Mouse (Mus musculus) ZHBTc4 (cell line): ENCODE measurements around the gene Tmem109.
A peak's percentile ranks its signal among the peaks of the same experiment; 100 is the strongest.

ENCODE experiments used
- DNase-seq: peaks from one replicate; pipeline ENCODE4 v3.0.0-alpha.2; 2011; ENCODE audit warnings: low read depth, low spot score

Tmem109 gene

GRCm38 (mm10) chr19:10881426-10882154, at the start of gene Tmem109:
Gene Tmem109 (minus strand): TSS chr19:10882001.
- DNase-seq: peak; percentile 96

- no peak for DNase-seq
Observed at GRCm38 (mm10) chr19:10930641-10931040, 48.8 kb upstream of the Tmem109 start.

- DNase-seq: no peak
Observed at GRCm38 (mm10) chr19:10926666-10927065, 44.9 kb upstream of the Tmem109 start.

- DNase-seq: peak; percentile 23
Observed at GRCm38 (mm10) chr19:10926123-10926621, 44.4 kb upstream of the Tmem109 start.

- no peak for DNase-seq
Observed at GRCm38 (mm10) chr19:10924220-10924619, 42.4 kb upstream of the Tmem109 start.

- DNase-seq: no peak
Observed at GRCm38 (mm10) chr19:10921058-10921457, 39.3 kb upstream of the Tmem109 start.

GRCm38 (mm10) chr19:10920532-10920931, 38.7 kb upstream of the Tmem109 start, which contains the start of gene Zp1:
Gene Zp1 (minus strand): TSS chr19:10920632.
- DNase-seq: no peak

- DNase-seq: no peak
Observed at GRCm38 (mm10) chr19:10918321-10918991, 36.7 kb upstream of the Tmem109 start.

GRCm38 (mm10) chr19:10916506-10916905, 34.7 kb upstream of the Tmem109 start:
- no peak for DNase-seq

GRCm38 (mm10) chr19:10914870-10915269, 33.1 kb upstream of the Tmem109 start:
- no peak for DNase-seq

GRCm38 (mm10) chr19:10914291-10914690, 32.5 kb upstream of the Tmem109 start:
- no peak for DNase-seq

GRCm38 (mm10) chr19:10909087-10909721, 27.4 kb upstream of the Tmem109 start:
- DNase-seq: no peak

- peak; percentile 69 for DNase-seq
Observed at GRCm38 (mm10) chr19:10907891-10908290, 26.1 kb upstream of the Tmem109 start.

- no peak for DNase-seq
Observed at GRCm38 (mm10) chr19:10905728-10906000, 23.9 kb upstream of the Tmem109 start.

GRCm38 (mm10) chr19:10904927-10905727, 23.3 kb upstream of the Tmem109 start:
- peak; percentile 65 for DNase-seq

GRCm38 (mm10) chr19:10904512-10904911, 22.7 kb upstream of the Tmem109 start:
- no peak for DNase-seq

- DNase-seq: no peak
Observed at GRCm38 (mm10) chr19:10901046-10901445, 19.2 kb upstream of the Tmem109 start.

- no peak for DNase-seq
Observed at GRCm38 (mm10) chr19:10900315-10900714, 18.5 kb upstream of the Tmem109 start.

GRCm38 (mm10) chr19:10897491-10897890, 15.7 kb upstream of the Tmem109 start:
- no peak for DNase-seq

GRCm38 (mm10) chr19:10896849-10897248, 15.0 kb upstream of the Tmem109 start:
- DNase-seq: no peak

GRCm38 (mm10) chr19:10895708-10896107, 13.9 kb upstream of the Tmem109 start:
- DNase-seq: no peak
